Mouse (Mus musculus): Measurements from ENCODE around the gene Tedc2. TPM values are rescaled to one million over a fixed set of nuclear protein-coding genes. Genes with fewer than 3 reads are reported as not detected.
A peak's percentile ranks its signal among the peaks of the same experiment; 100 is the strongest.

Gene Tedc2
- polyA plus RNA-seq, 1 experiment from 2014 or later: 21.9 TPM

DNA sequence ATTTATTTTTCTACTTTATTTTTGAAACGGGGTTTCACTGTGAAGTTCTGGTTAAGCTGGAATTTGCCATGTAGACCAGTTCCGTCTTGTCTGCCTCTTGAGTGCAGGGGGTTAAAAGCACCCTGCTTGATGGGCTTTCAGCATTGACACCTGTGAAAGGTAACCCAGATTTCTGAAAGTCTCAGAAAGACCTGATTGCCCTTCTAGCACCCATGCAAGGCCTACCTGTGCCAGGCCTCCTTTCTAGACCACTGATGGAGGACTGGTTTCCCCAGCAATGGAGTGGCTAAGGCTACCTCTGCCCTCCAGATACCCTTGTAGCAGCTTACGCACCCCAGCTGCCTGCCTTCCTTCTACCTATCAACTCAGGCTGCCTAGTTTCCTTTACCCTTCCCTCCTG is 50.5 kb downstream of the Tedc2 start:
- H3K27ac ChIP-seq (replicated peaks; ENCODE audit: low read depth, low read length): peak overlapping the region; percentile 93; the same call in 1 of the 2 replicates
- H3K4me1 ChIP-seq (ENCODE audit: control insufficient read depth, insufficient read depth, low read length): peaks cover 11% of the 10 kb centered on the region
- H3K9me3 ChIP-seq (ENCODE audit: control insufficient read depth, low read length): no peaks in the 10 kb centered on the region
- peaks cover 9% of the 10 kb centered on the region; the same call in 1 of the 2 replicates for H3K36me3 ChIP-seq (ENCODE audit: control insufficient read depth, insufficient read depth, low read length)
- H3K4me3 ChIP-seq (ENCODE audit: low read depth, low read length): peak overlapping the region; percentile 91
- DNase-seq (ENCODE audit: low spot score) (no peak), ATAC-seq (ENCODE audit: insufficient number of reproducible peaks, low FRiP score, low TSS enrichment, low read depth) (no peak)
- H3K4me2 ChIP-seq (ENCODE audit: low read depth, severe bottlenecking): peak overlapping the region; percentile 86
- no peaks in the 10 kb centered on the region for H3K27me3 ChIP-seq (ENCODE audit: control insufficient read depth, insufficient read depth, low read length)
- WGBS: 73% methylated on average over 3 of the region's 3 CpGs
- H3K9ac ChIP-seq (ENCODE audit: low read length): peak overlapping the region; percentile 95

DNA sequence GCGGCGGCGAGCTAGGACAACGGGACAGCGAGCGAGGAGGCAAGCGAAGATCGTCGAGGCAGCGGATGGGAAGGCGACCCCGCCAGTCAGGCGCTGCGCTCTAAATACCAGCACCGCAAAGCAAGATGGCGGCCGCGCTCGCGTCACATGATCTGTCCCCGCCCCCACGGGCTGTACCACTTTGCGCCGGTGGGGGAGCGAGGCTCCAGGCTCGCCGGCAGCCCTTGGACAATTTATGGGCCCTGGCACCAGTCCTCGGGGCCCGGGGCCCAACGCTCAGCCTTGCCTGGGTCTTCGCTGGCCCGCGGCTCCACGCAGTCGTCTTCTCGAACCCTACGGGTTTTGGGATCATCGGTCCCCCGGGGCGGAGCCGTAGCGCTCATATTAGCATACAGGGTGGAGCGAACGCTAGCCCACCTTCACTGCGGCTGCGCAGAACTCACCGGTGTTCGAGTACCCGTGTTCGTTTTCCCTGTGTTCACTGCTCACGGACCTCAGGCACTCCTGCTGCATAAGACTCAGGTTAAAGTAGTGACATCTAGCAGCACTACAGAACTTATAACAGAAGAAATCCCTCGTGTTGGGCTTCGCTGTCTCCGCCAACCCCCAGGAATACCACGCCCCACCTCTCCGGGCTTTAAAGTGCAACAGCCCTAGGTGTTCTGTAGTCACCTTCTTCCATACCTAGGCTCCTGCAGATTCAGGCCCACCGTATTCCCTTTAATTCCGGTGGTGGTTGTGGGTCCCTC is 51.2 kb downstream of the Tedc2 start, which contains the start of gene Atp6v0c:
Gene Atp6v0c (minus strand): TSS at position 386 of the 749 bp plus-strand sequence.
- H3K4me2 ChIP-seq (ENCODE audit: low read depth, severe bottlenecking): peak within 1 kb of the TSS; percentile 86
- H3K36me3 ChIP-seq (ENCODE audit: control insufficient read depth, insufficient read depth, low read length): peaks cover 11% of the 10 kb centered on the region; the same call in 1 of the 2 replicates
- H3K27ac ChIP-seq (replicated peaks; ENCODE audit: low read depth, low read length): peak within 1 kb of the TSS; percentile 93
- H3K4me3 ChIP-seq (ENCODE audit: low read depth, low read length): peak within 1 kb of the TSS; percentile 91
- peak within 1 kb of the TSS; percentile 95 for H3K9ac ChIP-seq (ENCODE audit: low read length)
- DNase-seq (ENCODE audit: low spot score): peak; percentile 96
- peak; percentile 84 for ATAC-seq (ENCODE audit: insufficient number of reproducible peaks, low FRiP score, low TSS enrichment, low read depth)
- H3K9me3 ChIP-seq (ENCODE audit: control insufficient read depth, low read length): no peaks in the 10 kb centered on the region
- WGBS: under 1% methylated on average over 58 of the region's 58 CpGs
- H3K27me3 ChIP-seq (ENCODE audit: control insufficient read depth, insufficient read depth, low read length): no peaks in the 10 kb centered on the region
- H3K4me1 ChIP-seq (ENCODE audit: control insufficient read depth, insufficient read depth, low read length): peaks cover 11% of the 10 kb centered on the region

DNA sequence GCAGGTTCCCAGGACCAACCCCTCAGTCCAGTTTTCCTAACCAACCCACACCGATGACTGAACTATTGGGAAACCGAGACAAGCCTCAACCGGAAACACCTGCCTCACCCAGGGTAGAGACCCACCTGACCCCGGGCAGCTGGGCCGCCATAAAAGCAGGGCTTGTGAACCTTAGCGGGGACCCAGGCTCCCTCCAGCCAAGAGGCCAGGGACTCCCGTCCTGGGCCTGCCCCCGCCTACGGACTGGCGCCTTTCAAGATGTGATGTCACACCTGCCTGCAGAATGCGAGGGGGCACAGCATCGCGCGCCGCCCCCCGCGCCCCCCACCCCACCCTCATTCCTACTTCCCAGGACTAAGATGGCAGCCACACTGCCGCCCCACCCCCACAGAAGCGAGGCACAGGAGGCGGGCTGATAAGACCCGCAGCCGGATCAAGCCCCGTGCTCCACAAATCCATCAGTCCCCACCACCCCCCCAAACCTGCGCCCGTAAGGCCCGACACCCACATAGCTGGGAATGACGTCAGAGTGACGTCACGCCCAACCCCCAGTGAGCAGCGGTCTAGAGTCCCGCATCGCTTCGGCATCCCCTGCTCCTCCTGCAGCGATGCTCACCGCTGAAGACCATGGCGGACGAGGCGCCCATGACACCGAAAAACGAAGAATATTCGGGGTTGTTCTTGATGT is 51.9 kb downstream of the Tedc2 start:
- Histone ChIP-seq H3K4me2 (ENCODE audit: low read depth, severe bottlenecking) (peak overlapping the region; percentile 86), H3K27ac (replicated peaks; ENCODE audit: low read depth, low read length) (peak overlapping the region; percentile 93), H3K4me1 (ENCODE audit: control insufficient read depth, insufficient read depth, low read length) (peaks cover 11% of the 10 kb centered on the region), H3K36me3 (ENCODE audit: control insufficient read depth, insufficient read depth, low read length) (peaks cover 11% of the 10 kb centered on the region; the same call in 1 of the 2 replicates), H3K27me3 (ENCODE audit: control insufficient read depth, insufficient read depth, low read length) (no peaks in the 10 kb centered on the region), H3K9me3 (ENCODE audit: control insufficient read depth, low read length) (no peaks in the 10 kb centered on the region), H3K4me3 (ENCODE audit: low read depth, low read length) (peak overlapping the region; percentile 91), H3K9ac (ENCODE audit: low read length) (peak overlapping the region; percentile 95)
- WGBS: under 1% methylated on average over 41 of the region's 41 CpGs
- DNase-seq (ENCODE audit: low spot score) (peak; percentile 78), ATAC-seq (ENCODE audit: insufficient number of reproducible peaks, low FRiP score, low TSS enrichment, low read depth) (peak; percentile 59; the same call in 1 of the 2 replicates)

- Histone ChIP-seq H3K27ac (replicated peaks; ENCODE audit: low read depth, low read length) (no peak overlapping the region), H3K9ac (ENCODE audit: low read length) (peak overlapping the region; percentile 95), H3K27me3 (ENCODE audit: control insufficient read depth, insufficient read depth, low read length) (no peaks in the 10 kb centered on the region), H3K4me3 (ENCODE audit: low read depth, low read length) (peak overlapping the region; percentile 91), H3K36me3 (ENCODE audit: control insufficient read depth, insufficient read depth, low read length) (peaks cover 11% of the 10 kb centered on the region; the same call in 1 of the 2 replicates), H3K4me1 (ENCODE audit: control insufficient read depth, insufficient read depth, low read length) (peaks cover 11% of the 10 kb centered on the region), H3K4me2 (ENCODE audit: low read depth, severe bottlenecking) (peak overlapping the region; percentile 86), H3K9me3 (ENCODE audit: control insufficient read depth, low read length) (no peaks in the 10 kb centered on the region)
- 51% methylated on average over 7 of the region's 7 CpGs for WGBS
- ATAC-seq (ENCODE audit: insufficient number of reproducible peaks, low FRiP score, low TSS enrichment, low read depth) (no peak), DNase-seq (ENCODE audit: low spot score) (no peak)
Observed at GRCm38 (mm10) chr17:24167891-24168505, 52.7 kb downstream of the Tedc2 start.

DNA sequence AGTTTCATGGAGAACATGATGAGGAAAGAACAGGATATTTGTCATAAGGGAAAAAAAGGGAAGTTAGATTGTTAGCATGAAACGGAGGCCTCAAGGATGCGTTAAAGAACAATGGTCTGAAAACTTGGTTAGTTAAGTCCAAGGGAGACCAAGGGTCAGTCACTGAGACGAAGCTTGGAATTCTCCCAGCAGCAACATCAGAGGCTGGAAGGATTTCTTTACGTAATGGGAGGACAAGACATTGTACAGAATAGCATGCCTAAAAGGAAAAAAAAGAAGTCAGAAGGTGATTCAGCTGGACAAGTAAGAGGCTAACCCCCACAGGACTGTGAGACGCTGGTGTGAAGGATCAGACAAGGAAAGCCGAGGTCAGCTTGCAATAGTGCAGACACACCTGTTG is 53.5 kb downstream of the Tedc2 start:
- Histone ChIP-seq H3K9me3 (ENCODE audit: control insufficient read depth, low read length) (no peaks in the 10 kb centered on the region), H3K36me3 (ENCODE audit: control insufficient read depth, insufficient read depth, low read length) (peaks cover 11% of the 10 kb centered on the region; the same call in 1 of the 2 replicates), H3K9ac (ENCODE audit: low read length) (no peak overlapping the region), H3K27ac (replicated peaks; ENCODE audit: low read depth, low read length) (no peak overlapping the region), H3K4me1 (ENCODE audit: control insufficient read depth, insufficient read depth, low read length) (peaks cover 15% of the 10 kb centered on the region), H3K4me2 (ENCODE audit: low read depth, severe bottlenecking) (no peak overlapping the region), H3K27me3 (ENCODE audit: control insufficient read depth, insufficient read depth, low read length) (no peaks in the 10 kb centered on the region), H3K4me3 (ENCODE audit: low read depth, low read length) (no peak overlapping the region)
- DNase-seq (ENCODE audit: low spot score) (no peak), ATAC-seq (ENCODE audit: insufficient number of reproducible peaks, low FRiP score, low TSS enrichment, low read depth) (no peak)
- 91% methylated on average over 6 of the region's 6 CpGs for WGBS

Small RNAs within 50 kb of the gene (microRNA-seq; reads per million reads assigned to microRNA genes)
- 1.5 reads per million for gene Mir5134
- gene Mir6965: not detected

Other genes with a start within 250 kb of the Tedc2 start
- not detected in 2 replicates for gene Prss30, start 240.3 kb downstream of the Tedc2 start, polyA plus RNA-seq (2014; fragmentation: Nextera tagmentation; extraction: Ambion mirVana)
- gene Prss22, start 222.8 kb downstream of the Tedc2 start, polyA plus RNA-seq (2014; fragmentation: Nextera tagmentation; extraction: Ambion mirVana): 0.99 and 1.4 TPM in 2 replicates
- gene Prss27, start 182.7 kb downstream of the Tedc2 start, polyA plus RNA-seq (2014; fragmentation: Nextera tagmentation; extraction: Ambion mirVana): 0.20 and 0.27 TPM in 2 replicates
- gene Kctd5, start 147.4 kb downstream of the Tedc2 start, polyA plus RNA-seq (2014; fragmentation: Nextera tagmentation; extraction: Ambion mirVana): 89.6 and 91.3 TPM in 2 replicates
- 35.5 and 36.5 TPM in 2 replicates for gene Pdpk1, start 69.9 kb downstream of the Tedc2 start, polyA plus RNA-seq (2014; fragmentation: Nextera tagmentation; extraction: Ambion mirVana)
- 32.6 and 37.8 TPM in 2 replicates for gene Amdhd2, start 57.1 kb downstream of the Tedc2 start, polyA plus RNA-seq (2014; fragmentation: Nextera tagmentation; extraction: Ambion mirVana)
- gene Atp6v0c, start 51.1 kb downstream of the Tedc2 start, polyA plus RNA-seq (2014; fragmentation: Nextera tagmentation; extraction: Ambion mirVana): 391 and 434 TPM in 2 replicates
- gene Tbc1d24, start 15.3 kb downstream of the Tedc2 start, polyA plus RNA-seq (2014; fragmentation: Nextera tagmentation; extraction: Ambion mirVana): 5.0 and 5.2 TPM in 2 replicates
- gene Ntn3, start 11.3 kb downstream of the Tedc2 start, polyA plus RNA-seq (2014; fragmentation: Nextera tagmentation; extraction: Ambion mirVana): 9.2 and 9.5 TPM in 2 replicates
- gene Ccnf, start 30.6 kb upstream of the Tedc2 start, polyA plus RNA-seq (2014; fragmentation: Nextera tagmentation; extraction: Ambion mirVana): 103 and 108 TPM in 2 replicates
- not detected in 2 replicates for gene Abca17, start 130.2 kb upstream of the Tedc2 start, polyA plus RNA-seq (2014; fragmentation: Nextera tagmentation; extraction: Ambion mirVana)
- gene Abca3, start 131.1 kb upstream of the Tedc2 start, polyA plus RNA-seq (2014; fragmentation: Nextera tagmentation; extraction: Ambion mirVana): 3.0 and 4.0 TPM in 2 replicates
- gene Rnps1, start 193.7 kb upstream of the Tedc2 start, polyA plus RNA-seq (2014; fragmentation: Nextera tagmentation; extraction: Ambion mirVana): 409 and 410 TPM in 2 replicates
- 90.0 and 91.7 TPM in 2 replicates for gene Eci1, start 205.8 kb upstream of the Tedc2 start, polyA plus RNA-seq (2014; fragmentation: Nextera tagmentation; extraction: Ambion mirVana)
- 1.7 and 2.4 TPM in 2 replicates for gene Dnase1l2, start 222.3 kb upstream of the Tedc2 start, polyA plus RNA-seq (2014; fragmentation: Nextera tagmentation; extraction: Ambion mirVana)
- gene E4f1, start 249.5 kb upstream of the Tedc2 start, polyA plus RNA-seq (2014; fragmentation: Nextera tagmentation; extraction: Ambion mirVana): 23.9 and 26.3 TPM in 2 replicates
- 64.1 and 67.3 TPM in 2 replicates for gene Pgp, start 249.5 kb upstream of the Tedc2 start, polyA plus RNA-seq (2014; fragmentation: Nextera tagmentation; extraction: Ambion mirVana)